Mouse (Mus musculus) olfactory bulb, adult 2 months (tissue): Measurements from ENCODE around the gene Csgalnact2. TPM values are rescaled to one million over a fixed set of nuclear protein-coding genes. Genes with fewer than 3 reads are reported as not detected.

Experiments used
- H3K27ac ChIP-seq: fragments of 200-500 bp; 2 replicates; pipeline ENCODE4 v1.5.1; 2012; ENCODE audit warnings: low read depth, low read length; ENCODE audit not compliant: insufficient read depth
- H3K4me1 ChIP-seq: fragments of 200-500 bp; 2 replicates; pipeline ENCODE4 v1.6.1; 2012; ENCODE audit warnings: low read length; ENCODE audit not compliant: control insufficient read depth, insufficient read depth
- H3K4me3 ChIP-seq: fragments of 200-500 bp; 2 replicates; pipeline ENCODE4 v1.5.1; 2012; ENCODE audit warnings: mild to moderate bottlenecking, low read depth, low read length, moderate library complexity; ENCODE audit not compliant: insufficient read depth
- CTCF ChIP-seq: fragments of 200-500 bp; IDR thresholded peaks from 2 replicates; pipeline ENCODE4 v1.5.1; 2012; ENCODE audit warnings: low read depth, mild to moderate bottlenecking, low read length, moderate library complexity; ENCODE audit not compliant: insufficient read depth
- POLR2A ChIP-seq: fragments of 200-500 bp; IDR thresholded peaks from 2 replicates; pipeline ENCODE4 v1.6.1; 2012; ENCODE audit warnings: mild to moderate bottlenecking, low read depth, low read length, moderate library complexity; ENCODE audit not compliant: insufficient read depth
- WGBS: fragments of 180-500 bp; shearing (Covaris S2); methylation state at CpG from one replicate; pipeline ENCODE4 v1.1.7; 2018; 5-methylcytosine and 5-hydroxymethylcytosine counted together
- polyA plus RNA-seq: library from polyadenylated mRNA; stranded (reverse); fragments of >200 nt; gene quantifications from 2 replicates; pipeline ENCODE4 v1.2.4, GENCODE M21; 2012; ENCODE audit warnings: low replicate concordance; ENCODE audit not compliant: missing spikeins, insufficient read depth, insufficient read length

The Csgalnact2 gene
- polyA plus RNA-seq, 1 experiment: not detected

DNA sequence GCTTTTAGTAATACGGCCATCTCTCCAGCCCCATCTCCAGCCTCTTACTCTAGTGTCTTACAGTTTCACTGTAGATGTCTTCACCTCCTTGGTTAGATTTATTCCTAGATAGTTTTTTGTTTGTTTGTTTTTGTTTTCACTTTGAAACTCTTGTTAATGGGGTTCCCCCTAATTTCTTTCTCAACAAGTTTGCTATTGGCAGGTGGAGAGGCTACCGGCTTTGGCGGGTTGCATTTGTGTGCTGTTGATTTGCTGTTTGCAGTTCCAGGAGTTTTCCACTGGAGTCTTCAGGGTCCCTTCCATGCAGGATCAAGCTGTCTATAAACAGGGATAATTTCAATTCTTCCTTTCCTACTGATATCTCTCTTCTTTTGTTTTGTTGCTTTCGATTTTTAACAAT, 77.7 kb downstream of the Csgalnact2 start:
- Histone ChIP-seq H3K4me1 (peaks cover 21% of the 10 kb centered on the region), H3K4me3 (no peak overlapping the region), H3K27ac (no peak overlapping the region)
- WGBS: 80% methylated on average over 4 of the region's 4 CpGs
- TF ChIP-seq CTCF: no peak
- TF ChIP-seq POLR2A: no peak

Other genes with a start within 250 kb of the Csgalnact2 start
- gene Hnrnpf, start 238.8 kb downstream of the Csgalnact2 start, polyA plus RNA-seq: 271 and 502 TPM in 2 replicates
- gene Fxyd4, start 201.4 kb downstream of the Csgalnact2 start, polyA plus RNA-seq: not detected in 2 replicates
- gene Rasgef1a, start 127.7 kb downstream of the Csgalnact2 start, polyA plus RNA-seq: not detected in 2 replicates
- gene Ret, start 58.6 kb upstream of the Csgalnact2 start, polyA plus RNA-seq: not detected in 2 replicates